Mouse (Mus musculus) 3T3-L1 (cell line): Measurements from ENCODE around the gene Plscr3.

Experiments
- DNase-seq: peaks from one replicate; pipeline ENCODE4 v3.0.0-alpha.2; 2015; ENCODE audit warnings: low read depth, low spot score

Gene Plscr3

DNA sequence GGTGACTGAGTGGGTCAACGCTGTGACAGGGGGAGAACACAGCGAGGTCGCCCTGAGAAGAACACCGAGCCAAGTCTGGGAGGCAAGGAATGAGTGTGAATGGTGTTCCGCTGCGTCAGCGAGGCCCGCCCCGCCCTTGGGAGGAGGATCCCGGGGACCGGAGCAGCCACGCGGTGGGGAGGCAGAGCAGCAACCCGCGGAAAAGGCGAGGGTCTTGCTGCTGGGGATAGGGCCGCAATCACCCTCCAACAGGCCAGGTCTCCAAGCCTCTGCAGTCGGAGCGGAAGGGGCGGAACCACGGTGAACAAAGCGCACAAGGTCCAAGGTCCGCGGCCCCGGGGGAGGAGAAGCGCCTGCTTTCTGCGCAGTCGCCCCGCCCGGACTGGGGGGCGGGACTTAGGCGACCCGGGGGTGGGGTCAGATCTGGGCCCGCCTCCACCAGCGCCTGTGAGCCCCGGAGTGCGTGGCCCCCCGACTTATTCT, at the start of gene Plscr3:
TSS of gene Plscr3 (plus strand) at position 179 of the 483 bp plus-strand sequence.
- peak; percentile 90 for DNase-seq

DNA sequence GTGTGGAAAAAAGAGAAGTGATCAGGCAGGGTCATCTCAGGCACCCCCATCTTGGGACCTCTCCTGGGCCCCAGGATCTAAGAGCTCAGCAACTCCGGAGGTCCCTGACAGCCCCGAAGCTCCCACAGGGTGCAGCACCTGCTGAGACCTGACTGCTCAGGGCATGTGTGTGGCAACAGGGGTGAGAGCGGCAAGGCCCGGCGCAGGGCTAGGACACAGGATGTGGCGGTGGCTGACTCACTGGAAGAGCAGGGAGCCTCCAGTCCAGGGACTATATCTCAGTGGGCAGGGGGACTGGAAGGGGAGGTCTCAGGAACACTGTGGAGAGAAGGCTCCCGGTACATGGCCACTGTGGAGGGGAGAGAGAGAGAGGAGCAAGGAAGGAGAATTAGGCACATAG, 48.3 kb upstream of the Plscr3 start:
- peak; percentile 8 for DNase-seq

DNA sequence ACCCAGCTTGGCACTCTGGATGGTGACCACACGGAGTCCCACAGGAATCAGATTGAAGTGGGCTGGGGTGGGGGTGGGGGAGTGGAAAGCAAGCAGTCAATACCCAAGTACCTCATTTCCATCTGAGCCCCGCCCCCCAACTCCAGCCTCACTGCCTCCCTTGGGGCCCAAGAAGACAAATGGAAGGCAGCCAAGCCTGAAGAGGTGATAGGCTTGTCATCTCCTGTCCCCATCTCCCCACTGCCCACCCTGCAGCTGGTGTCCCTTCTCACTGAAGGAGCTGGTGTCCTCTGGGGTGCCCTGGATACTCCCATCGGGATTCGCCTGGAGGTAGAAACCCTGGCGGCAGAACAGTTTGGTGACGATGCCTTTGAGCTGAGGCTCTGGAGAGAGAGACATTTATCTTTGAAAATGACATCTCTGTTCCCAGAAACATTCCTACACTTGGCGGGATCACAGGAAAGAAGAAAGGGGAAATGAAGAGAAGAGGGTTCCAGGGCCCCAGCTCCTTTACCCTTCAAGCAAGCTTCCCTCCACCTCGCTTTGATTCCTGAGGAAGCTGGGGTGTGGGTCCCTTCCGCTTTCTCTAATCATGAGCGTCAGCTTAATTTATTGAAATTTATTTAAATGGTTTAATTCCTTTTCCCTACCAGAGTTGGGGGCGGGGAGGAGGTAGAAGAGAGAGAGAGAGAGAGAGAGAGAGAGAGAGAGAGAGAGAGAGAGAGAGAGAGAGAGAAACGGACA, 46.6 kb upstream of the Plscr3 start:
- no peak for DNase-seq

DNA sequence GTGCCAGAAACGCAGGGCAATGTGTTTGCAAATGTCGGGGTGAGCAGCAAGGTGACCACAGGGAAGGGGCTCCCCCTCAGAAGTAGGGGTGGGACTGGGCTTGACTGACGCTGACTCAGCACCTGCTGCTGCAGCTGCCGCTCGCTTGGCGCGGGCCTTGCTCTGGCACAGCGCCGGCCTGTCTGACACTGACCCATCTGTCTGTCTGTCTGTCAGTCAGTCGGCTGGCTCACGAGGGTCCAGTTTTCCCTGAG, 46.1 kb upstream of the Plscr3 start:
- DNase-seq = no peak

DNA sequence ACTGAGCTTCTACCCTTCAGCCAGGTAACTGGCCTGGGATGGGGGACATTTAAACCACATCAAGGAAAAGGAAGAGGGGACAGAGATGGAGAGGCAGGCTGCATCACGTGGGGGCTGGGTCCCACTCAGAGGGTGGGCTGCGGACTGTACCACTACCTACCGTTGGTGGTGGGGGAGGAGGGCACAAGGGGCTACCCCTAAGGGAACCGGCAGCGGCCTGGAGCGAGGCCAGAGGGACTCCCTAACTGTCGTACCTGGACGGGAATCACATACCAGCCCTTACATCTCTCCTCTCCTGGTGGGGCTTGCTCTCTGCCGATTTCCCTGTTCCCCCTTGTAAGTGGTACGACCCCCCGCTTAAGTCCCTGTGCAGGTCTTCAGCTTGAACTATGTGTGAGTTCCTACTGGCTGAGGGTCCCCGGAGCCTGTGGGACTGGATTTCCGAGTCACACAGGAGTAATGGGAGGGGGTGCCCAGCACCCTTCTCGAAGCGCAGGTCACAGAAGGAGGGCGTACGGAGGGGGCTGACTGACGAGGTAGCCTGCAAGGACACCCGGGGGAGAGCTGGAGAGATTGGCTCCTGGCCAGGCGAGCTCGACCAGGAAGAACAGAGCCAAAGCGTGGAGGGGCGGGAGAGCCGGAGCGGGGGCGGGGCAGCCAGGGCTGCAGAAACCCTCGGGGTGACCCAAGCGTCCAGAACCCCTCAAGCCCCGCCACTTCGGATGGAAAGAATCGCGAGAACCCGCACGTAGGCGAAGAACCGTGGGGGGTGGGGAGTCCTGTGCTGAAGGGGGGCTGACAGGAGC, 45.6 kb upstream of the Plscr3 start:
- DNase-seq = no peak

DNA sequence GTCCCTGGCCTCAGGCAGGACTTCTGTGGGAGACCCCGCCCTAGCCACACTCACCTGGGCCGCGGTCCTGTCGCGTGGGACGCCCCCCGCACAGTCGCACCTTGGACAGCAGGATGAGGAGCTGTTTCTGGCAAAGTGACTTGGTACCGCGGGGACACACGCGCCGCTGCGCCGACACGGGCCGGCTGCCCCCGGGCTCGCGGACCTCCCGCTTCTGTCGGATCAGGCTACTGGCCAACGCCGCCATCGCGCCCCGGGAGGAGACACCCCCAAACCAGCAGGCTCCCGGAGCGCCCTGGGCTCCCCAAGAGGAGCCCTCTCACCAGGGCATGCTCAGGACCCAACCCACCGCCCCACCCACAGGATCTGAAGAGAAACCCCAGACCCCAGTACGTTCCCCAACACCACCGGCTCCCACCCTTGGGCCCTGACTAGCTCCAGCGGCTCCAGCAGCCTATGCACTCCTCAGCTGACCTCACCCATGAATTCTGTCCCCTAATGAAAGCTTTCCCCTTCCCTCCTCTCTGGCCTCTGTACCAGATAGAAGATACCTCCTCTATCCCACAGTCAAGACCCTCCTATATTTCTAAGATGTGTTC, 44.7 kb upstream of the Plscr3 start, which contains the start of gene Fgf11:
TSS of gene Fgf11 (minus strand) at position 479 of the 599 bp plus-strand sequence.
- no peak for DNase-seq

DNA sequence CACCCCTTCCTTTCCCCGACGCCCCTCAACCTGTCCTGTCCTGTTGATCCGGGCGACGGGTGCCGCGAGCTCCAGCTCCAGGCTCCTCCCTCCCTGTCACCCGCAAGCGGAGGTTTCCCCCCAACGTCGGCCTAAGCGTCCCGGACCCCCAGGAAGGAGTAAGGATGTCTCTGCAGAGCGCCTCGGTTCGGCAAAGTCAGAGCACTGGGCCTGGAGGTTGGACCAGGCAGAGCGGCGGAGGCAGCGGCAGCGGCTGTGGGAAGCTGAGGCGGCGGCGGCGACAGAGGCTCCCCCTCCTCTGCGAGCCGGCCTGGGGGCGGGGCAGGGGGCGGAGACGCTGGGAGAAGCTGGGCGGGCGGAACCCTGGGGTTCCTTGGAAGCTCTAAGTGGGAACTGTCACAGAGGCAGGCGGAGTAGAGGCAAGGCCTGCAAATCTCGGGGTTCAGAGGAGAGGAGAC, 43.5 kb upstream of the Plscr3 start:
- DNase-seq = no peak

DNA sequence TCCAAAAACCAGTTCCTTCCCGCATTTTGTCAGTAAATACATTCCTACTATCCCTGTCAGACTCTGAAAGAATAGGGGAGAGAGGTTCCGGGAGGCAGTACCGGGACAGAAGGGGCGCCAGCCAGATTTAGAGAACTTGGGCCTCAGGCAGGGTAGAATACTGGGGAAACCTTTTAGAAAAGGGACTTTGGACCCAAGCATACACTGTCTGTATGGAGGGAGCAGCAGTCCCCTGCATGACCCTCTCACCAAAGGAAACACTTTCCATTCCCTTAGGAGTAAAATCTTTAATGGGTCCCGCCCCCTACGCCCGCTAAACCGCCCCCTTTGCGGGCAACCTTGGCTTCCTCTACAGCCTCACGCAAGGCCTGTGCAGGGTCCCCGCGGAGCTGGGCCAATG, 42.8 kb upstream of the Plscr3 start:
- no peak for DNase-seq

DNA sequence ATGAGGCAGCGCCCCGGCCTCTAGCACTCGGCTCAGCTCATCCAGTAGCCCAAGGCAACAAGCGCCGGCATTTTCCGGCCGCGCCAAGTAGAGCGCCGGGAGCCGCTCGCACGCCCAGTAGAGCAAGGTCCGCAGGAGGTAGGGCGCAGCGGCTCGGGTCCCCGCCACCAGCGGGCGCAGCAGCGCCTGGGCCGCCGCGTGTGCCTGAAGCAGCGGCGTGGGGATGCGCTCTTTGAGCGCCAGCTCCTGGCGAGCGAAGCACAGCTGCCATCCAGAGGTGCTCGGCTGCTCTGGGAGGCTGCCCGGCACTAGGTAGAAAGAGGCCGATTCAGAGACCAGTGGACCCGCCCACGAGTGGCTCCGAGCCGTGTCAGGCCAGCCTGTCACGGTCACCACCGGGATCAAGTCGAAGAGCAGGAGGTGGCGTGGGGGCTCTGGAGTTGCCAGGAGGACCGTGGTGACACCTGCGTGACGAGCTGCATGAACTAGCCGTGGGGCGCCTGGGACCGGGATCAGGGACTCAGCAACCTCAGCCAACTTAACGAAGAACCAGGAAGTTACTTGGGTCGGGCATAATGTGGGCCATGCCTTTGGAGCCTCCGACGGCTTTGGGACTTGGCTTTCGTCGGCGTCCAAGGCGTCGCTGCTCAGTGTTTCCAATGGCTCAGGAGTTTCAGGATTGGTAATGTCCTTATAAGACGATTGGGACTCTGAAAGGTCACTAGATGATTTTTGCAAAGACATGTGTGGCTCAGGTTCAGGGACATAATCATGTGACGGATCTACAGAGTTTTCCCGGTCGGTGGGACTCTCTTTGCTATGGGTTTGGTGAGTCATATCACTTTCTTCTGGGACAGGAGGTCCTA, 42.2 kb upstream of the Plscr3 start:
- peak; percentile 33 for DNase-seq

DNA sequence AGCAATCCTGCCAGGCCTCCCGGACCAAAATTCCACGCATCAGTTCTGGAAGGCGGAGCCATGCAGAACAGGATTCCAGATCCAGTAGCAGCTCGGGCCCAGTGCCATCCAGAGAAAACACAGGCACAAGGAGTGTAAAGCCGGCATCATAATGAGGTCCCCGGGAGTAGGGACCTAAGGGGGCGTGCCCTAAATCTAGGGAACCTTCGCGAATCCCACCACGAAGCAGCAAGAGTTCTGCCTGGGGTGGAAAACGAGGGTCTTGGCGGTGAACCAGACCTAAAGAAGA, 41.6 kb upstream of the Plscr3 start:
- no peak for DNase-seq

DNA sequence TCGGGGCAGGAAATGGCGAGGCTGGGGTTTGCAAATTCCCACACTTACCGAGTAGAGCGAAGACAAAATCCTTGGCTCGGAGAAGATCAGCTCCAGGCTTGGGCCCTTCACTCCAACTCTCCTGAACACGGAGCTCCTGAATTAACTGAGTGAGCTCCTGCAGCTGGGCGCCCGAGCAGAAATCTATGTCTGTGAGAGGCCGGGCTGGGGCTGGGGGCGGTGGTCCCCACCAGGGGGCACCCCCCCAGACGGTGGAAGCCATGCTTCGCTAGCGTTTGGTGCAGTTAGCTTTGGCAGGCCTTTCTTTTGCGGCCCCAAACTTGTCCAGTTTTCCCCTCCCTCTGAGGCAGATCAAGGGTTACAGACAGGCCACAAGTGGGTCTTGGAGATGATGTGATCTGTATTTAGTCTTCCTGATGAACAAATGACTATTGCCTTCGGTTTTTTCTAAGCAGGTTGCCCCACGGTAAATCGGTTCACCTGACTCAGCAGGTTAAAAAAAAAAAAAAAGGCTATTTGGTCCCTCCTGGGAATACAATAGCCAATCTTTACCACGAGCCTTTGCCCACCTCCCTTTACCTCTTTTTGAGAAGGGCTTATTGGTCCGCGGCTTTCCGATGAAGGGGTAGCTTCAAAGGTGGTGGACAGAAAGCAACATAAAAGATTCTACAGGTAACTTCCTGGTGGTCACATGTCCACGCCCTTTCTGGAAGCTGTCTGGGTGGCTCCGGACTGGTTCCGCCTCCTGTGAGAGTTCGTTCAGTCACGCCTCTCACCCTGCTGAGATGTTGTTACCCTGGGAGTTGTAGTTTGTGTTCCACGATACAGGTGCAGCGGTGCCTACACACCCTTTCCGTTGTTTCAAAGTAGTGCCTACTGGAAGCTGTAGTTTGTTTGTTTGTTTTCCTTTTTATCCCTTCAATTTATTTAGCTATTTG, 40.9 kb upstream of the Plscr3 start, which contains the start of gene Tmem102:
TSS of gene Tmem102 (minus strand) at position 653 of the 938 bp plus-strand sequence.
- DNase-seq = no peak

DNA sequence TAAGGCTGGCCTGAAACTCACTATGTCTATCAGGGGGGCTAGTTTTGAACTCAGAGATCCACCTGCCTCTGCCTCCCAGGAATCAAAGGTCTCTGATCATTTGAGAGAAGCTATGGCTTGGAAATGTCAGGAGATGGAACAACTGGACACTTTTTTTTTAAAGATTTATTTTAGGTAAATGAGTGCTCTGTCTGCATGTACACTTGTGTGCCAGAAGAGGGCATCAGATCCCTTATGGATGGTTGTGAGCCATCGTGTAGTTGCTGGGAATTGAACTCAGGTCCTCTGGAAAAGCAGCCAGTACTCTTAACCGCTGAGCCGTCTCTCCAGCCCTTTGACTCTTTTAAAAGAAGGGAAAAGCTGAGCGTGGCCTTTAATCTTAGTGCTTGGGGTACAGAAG, 39.8 kb upstream of the Plscr3 start:
- no peak for DNase-seq

DNA sequence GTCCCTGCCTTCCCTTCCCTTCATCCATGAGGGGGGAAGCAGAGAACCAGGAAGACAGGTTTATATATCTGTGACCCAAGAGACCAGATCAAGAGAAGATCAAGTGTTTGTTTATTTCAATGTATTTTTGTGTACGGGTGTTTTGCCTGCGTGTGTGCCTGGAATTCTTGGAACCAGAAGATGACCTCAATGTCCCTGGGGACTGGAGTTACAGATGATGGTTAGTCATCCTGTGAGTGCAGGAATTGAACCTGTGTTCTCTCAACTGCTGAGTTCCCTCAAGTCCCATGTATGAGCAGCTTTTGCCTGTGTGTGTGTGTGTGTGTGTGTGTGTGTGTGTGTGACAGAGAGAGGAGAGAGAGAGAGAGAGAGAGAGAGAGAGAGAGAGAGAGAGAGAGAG, 38.5 kb upstream of the Plscr3 start:
- peak; percentile 71 for DNase-seq

DNA sequence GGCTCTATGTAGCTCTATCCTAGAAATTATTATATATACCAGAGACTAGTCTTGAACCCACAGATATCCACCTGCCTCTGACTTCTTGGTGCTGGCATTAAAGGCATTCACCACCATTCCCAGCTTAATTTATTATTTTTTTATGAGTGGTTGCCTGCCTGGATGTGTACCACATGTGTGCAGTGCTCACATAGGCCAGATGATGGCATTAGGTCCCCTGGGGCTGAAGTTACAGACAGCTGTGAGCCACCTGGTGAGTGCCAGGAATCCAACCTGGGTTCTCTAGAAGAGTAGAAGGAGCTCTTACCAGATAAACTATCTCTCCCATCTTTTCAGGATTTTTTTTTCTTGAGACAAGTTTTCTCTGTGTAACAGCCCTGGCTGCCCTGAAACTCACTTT, 35.9 kb upstream of the Plscr3 start:
- no peak for DNase-seq

DNA sequence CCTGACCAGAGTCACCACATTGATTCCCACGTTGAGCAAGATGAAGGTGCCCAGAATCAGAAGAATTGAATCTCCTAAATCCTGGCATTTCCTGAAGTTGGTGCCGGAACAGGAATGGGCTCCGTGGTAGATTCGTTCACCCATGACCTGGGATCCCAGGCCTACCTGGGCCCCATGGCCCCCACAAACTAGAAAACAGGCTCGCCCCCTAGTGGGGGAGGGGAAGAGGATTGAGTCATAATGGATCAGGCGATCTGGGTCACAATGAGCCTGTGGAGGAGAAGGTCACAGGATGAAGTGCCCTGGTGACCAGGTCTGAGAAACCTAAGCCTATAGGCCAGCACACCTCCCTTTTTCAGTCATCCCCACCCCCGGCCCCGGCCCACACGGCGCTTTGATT, 31.0 kb upstream of the Plscr3 start, which contains the start of gene Gm39566:
TSS of gene Gm39566 (minus strand) at position 144 of the 400 bp plus-strand sequence.
- DNase-seq = no peak

DNA sequence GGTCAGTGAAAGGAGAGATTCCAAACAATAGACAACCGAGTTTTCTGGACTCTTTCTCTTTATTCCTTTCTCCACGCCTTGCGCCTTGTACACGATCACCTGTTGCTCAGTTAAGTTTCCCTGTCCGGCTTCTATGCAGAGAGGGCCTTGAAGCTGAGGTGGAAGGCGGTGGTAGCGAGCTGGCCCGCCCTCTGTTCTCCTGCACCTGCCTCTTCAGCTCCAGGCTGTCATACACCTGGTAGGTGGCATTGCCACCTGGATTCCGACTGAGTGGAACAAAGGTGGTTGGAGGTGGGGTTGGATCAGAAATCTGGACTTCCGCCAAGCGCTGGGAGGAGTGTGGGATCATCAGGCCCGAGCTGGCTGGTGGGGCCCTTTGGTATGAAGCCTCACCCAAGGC, 29.7 kb upstream of the Plscr3 start:
- no peak for DNase-seq

DNA sequence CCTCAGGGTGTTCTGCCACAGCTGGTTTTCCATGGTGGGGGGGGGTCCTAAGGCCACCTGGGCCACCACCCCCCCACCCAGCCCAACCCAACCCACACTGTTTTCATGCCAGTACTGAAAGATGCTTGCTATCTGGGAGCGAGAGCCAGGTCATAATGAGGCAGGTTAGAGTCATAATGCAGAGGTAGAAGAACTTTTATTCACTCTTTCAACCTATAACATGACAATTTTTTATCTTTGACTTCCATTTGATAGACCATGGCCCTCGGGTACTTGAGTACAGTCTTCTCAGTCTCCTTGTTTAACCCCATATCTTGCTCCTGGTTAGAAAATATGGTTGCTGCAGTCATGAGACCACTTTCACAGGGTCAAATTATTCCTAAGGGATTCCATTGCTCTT, 27.8 kb upstream of the Plscr3 start, which contains the start of gene Spem2:
TSS of gene Spem2 (minus strand) at position 101 of the 400 bp plus-strand sequence.
- DNase-seq = no peak

DNA sequence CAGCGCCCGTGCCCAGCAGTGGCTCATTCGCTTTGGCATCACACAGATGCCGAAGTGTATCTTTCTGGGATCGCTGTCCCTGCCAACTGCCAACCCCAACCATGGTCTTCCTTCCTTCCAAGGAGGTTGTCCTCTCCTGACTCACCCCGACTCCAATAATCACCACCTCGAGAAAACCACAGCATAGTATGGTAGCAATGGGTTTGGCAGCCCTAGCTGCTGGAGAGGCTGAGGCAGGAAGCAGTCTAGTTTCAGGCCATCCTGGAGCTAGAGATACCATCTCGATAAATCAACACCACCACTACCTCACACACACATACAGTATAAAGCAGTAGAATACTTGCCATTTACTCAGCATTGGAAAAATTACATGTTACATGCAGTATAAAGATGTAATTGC, 27.3 kb upstream of the Plscr3 start:
- DNase-seq = no peak

DNA sequence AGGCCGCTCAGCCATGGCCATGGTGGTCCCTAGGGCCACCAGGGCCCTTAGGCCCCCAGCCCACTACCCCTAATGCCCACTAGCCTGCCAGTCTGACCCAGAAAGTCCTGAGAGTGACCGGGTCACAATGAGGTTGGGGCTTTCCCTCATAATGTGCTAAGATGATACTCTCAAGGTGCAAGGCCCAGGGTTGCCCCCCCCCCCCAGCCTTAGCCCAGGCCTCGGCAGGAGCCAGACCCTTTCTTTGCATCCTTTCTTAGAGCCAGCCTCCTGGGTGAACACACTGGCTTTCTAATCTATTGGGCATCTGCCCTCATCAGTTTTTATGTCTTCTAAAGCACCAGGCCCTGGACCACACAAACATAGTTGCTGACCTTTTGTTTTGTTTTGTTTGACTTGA, 24.1 kb upstream of the Plscr3 start, which contains the start of gene Spem1:
TSS of gene Spem1 (minus strand) at position 101 of the 400 bp plus-strand sequence.
- DNase-seq = no peak

DNA sequence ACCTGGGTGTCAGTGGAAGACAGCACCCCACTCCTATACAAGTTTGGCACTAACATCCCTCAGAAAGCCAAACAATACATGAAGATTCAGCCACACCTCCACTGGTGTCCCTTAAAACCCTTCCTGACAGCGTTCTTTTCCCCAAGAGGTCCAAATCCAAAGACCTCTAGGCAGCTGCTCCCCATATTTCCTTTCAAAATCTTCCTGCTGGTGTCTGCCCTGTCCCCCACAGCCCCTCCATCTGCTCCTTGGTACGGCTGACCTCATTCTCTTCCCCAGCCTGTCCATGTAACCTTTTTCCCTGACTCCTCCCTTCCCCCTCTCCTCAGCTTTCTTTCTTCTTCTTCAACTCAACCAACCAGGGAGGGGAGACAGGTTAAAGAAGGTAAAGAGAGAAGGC, 22.7 kb upstream of the Plscr3 start:
- no peak for DNase-seq
